Mouse (Mus musculus) liver, postnatal 0 days (tissue): ENCODE measurements at regions not wholly inside any gene's neighbourhood (a gene's known extent, or its start where the extent isn't known, plus 50 kb on each side); places are given as distances from the start of the nearest gene placed in this dataset.

Experiments
- CTCF ChIP-seq: sonication (generic); IDR thresholded peaks from 2 replicates; pipeline ENCODE4 v1.5.1; 2016; ENCODE audit warnings: antibody characterized with exemption, low read depth
- EP300 ChIP-seq: IDR thresholded peaks from 2 replicates; pipeline ENCODE4 v1.6.1; 2016; ENCODE audit warnings: antibody characterized with exemption, low read depth, mild to moderate bottlenecking

DNA sequence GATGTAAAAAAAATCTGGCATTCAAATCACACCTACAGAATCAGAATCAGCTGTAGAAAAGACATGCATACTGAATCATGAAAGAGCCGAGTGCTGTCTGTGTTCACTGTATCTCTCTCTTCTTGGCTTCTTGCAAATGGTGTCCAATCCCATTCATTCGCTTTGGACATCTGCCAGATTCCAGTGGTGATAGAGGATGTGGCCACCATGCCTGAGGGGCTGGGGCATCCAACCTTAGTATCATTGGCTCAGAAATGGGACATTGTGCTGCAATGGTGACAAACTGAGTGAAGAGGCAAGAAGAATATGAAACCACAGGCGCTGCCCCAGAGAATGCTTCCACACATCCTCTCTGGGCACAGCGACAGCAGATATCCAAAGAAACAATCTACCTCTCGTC, 555.2 kb downstream of the Defb40 start:
- no peak for TF ChIP-seq CTCF
- no peak for TF ChIP-seq EP300
